Mouse (Mus musculus) C2C12 (cell line): Measurements from ENCODE around the gene Gm20532. TPM values are rescaled to one million over a fixed set of nuclear protein-coding genes. Genes with fewer than 3 reads are reported as not detected.
"Not testable (repeated sequence)": the region's sequence is repeated elsewhere in the genome, so short reads cannot be mapped to it uniquely, and the experiment has no call there.

Source experiments
- H3K27me3 ChIP-seq: one replicate; pipeline ENCODE4 v1.6.1; 2011; ENCODE audit not compliant: control insufficient read depth, insufficient read depth, insufficient read length
- H3K36me3 ChIP-seq: one replicate; pipeline ENCODE4 v1.6.1; 2011; ENCODE audit not compliant: control insufficient read depth, insufficient read depth
- H3K4me3 ChIP-seq: one replicate; pipeline ENCODE4 v1.5.1; 2011; ENCODE audit warnings: mild to moderate bottlenecking, control low read depth; ENCODE audit not compliant: poor library complexity, insufficient read depth, severe bottlenecking
- H3K79me2 ChIP-seq: one replicate; pipeline ENCODE4 v1.6.1; 2011; ENCODE audit not compliant: control insufficient read depth, insufficient read depth
- H3K79me3 ChIP-seq: one replicate; pipeline ENCODE4 v1.6.1; 2011; ENCODE audit warnings: low read depth, control low read depth
- H3ac ChIP-seq: one replicate; pipeline ENCODE3; 2011; ENCODE audit warnings: low read depth; ENCODE audit not compliant: control insufficient read depth, insufficient read length
- CEBPB ChIP-seq: IDR thresholded peaks from one replicate; pipeline ENCODE4 v1.6.1; 2011; ENCODE audit warnings: low read depth, mild to moderate bottlenecking, control low read depth, moderate library complexity
- CTCF ChIP-seq: IDR thresholded peaks from one replicate; pipeline ENCODE4 v1.5.1; 2011; ENCODE audit not compliant: control insufficient read depth, insufficient read depth, insufficient read length
- FOSL1 ChIP-seq: IDR thresholded peaks from one replicate; pipeline ENCODE4 v1.8.0; 2011; ENCODE audit warnings: mild to moderate bottlenecking, low read length; ENCODE audit not compliant: poor library complexity, insufficient read depth, severe bottlenecking
- MAX ChIP-seq: IDR thresholded peaks from one replicate; pipeline ENCODE4 v1.6.1; 2011; ENCODE audit warnings: mild to moderate bottlenecking, control low read depth
- MYOD1 ChIP-seq: IDR thresholded peaks from one replicate; pipeline ENCODE4 v1.6.1; 2011; ENCODE audit warnings: low read depth; ENCODE audit not compliant: control insufficient read depth, insufficient read length
- MYOG ChIP-seq: IDR thresholded peaks from one replicate; pipeline ENCODE4 v1.6.1; 2011; ENCODE audit not compliant: control insufficient read depth, insufficient read length; ENCODE audit errors: extremely low read depth
- USF1 ChIP-seq: IDR thresholded peaks from one replicate; pipeline ENCODE4 v1.6.1; 2011; ENCODE audit warnings: low read depth, mild to moderate bottlenecking, control low read depth, moderate library complexity
- polyA plus RNA-seq: library from polyadenylated mRNA; unstranded; fragments of >200 nt; fragmentation: generic; extraction: Trizol; gene quantifications from one replicate; pipeline ENCODE4 v1.2.1, GENCODE M21; 2012; ENCODE audit warnings: missing spikeins

Gm20532 gene
- polyA plus RNA-seq, 1 experiment = not detected

- H3K79me2 ChIP-seq = no peaks in the 10 kb centered on the region
These were observed 71.0 kb downstream of the Gm20532 start for GRCm38 (mm10) chr2:26657426-26657825.

GRCm38 (mm10) chr2:26661143-26661752 lies 74.8 kb downstream of the Gm20532 start:
- no peaks in the 10 kb centered on the region for H3K79me3 ChIP-seq
- no peak for TF ChIP-seq MYOD1
- H3K4me3 ChIP-seq = no peak overlapping the region

More at GRCm38 (mm10) chr2:26657426-26657825, 71.0 kb downstream of the Gm20532 start:
- no peaks in the 10 kb centered on the region for H3K79me3 ChIP-seq
- no peaks in the 10 kb centered on the region for H3K36me3 ChIP-seq
- H3K4me3 ChIP-seq = no peak overlapping the region
- no peak overlapping the region for H3ac ChIP-seq
- H3K27me3 ChIP-seq = peaks cover 7% of the 10 kb centered on the region
- no peak for TF ChIP-seq MYOG

GRCm38 (mm10) chr2:26661768-26662508 lies 75.5 kb downstream of the Gm20532 start:
- Histone ChIP-seq H3K79me2 (no peaks in the 10 kb centered on the region), H3K79me3 (no peaks in the 10 kb centered on the region), H3K36me3 (no peaks in the 10 kb centered on the region), H3K4me3 (no peak overlapping the region), H3K27me3 (peaks cover 15% of the 10 kb centered on the region), H3ac (no peak overlapping the region)
- TF ChIP-seq MAX (no peak), FOSL1 (no peak), MYOG (no peak), CTCF (no peak), CEBPB (no peak), MYOD1 (no peak), USF1 (no peak)

More at GRCm38 (mm10) chr2:26661143-26661752, 74.8 kb downstream of the Gm20532 start:
- H3ac ChIP-seq = no peak overlapping the region
- H3K79me2 ChIP-seq = no peaks in the 10 kb centered on the region
- H3K27me3 ChIP-seq = peaks cover 15% of the 10 kb centered on the region
- no peaks in the 10 kb centered on the region for H3K36me3 ChIP-seq

- H3K79me3 ChIP-seq = no peaks in the 10 kb centered on the region
- TF ChIP-seq MAX (no peak), CEBPB (no peak), MYOD1 (no peak), MYOG (no peak), FOSL1 (no peak), CTCF (no peak)
- no peak overlapping the region for H3ac ChIP-seq
- no peak overlapping the region for H3K4me3 ChIP-seq
- peaks cover 18% of the 10 kb centered on the region for H3K27me3 ChIP-seq
- no peaks in the 10 kb centered on the region for H3K36me3 ChIP-seq
- H3K79me2 ChIP-seq = no peaks in the 10 kb centered on the region
These were observed 76.1 kb downstream of the Gm20532 start for GRCm38 (mm10) chr2:26662509-26662882.

GRCm38 (mm10) chr2:26663112-26663511 lies 76.7 kb downstream of the Gm20532 start:
- H3K4me3 ChIP-seq = no peak overlapping the region
- no peaks in the 10 kb centered on the region for H3K36me3 ChIP-seq
- no peak for TF ChIP-seq CEBPB
- no peak for TF ChIP-seq MAX
- TF ChIP-seq CTCF = no peak
- TF ChIP-seq FOSL1 = no peak
- TF ChIP-seq MYOD1 = no peak
- no peak for TF ChIP-seq MYOG
- no peak for TF ChIP-seq USF1
- peaks cover 18% of the 10 kb centered on the region for H3K27me3 ChIP-seq
- no peak overlapping the region for H3ac ChIP-seq
- no peaks in the 10 kb centered on the region for H3K79me2 ChIP-seq
- H3K79me3 ChIP-seq = no peaks in the 10 kb centered on the region

GRCm38 (mm10) chr2:26663551-26663950 lies 77.1 kb downstream of the Gm20532 start:
- peaks cover 18% of the 10 kb centered on the region for H3K27me3 ChIP-seq
- not testable (repeated sequence) for H3ac ChIP-seq, H3K4me3 ChIP-seq

More at GRCm38 (mm10) chr2:26663551-26663950, 77.1 kb downstream of the Gm20532 start:
- not testable (repeated sequence) for H3K79me2 ChIP-seq, H3K79me3 ChIP-seq, H3K36me3 ChIP-seq
